Mouse (Mus musculus) embryonic fibroblast, embryonic 13.5 days (primary cell): Measurements from ENCODE around the gene Cemip. TPM values are rescaled to one million over a fixed set of nuclear protein-coding genes. Genes with fewer than 3 reads are reported as not detected.

ENCODE experiments used
- H3K27ac ChIP-seq: 2 replicates; pipeline ENCODE4 v1.5.1; 2012; ENCODE audit warnings: low read length, control low read depth, inconsistent platforms; ENCODE audit not compliant: insufficient read depth
- H3K4me1 ChIP-seq: 2 replicates; pipeline ENCODE4 v1.6.1; 2011; ENCODE audit warnings: low read length; ENCODE audit not compliant: control insufficient read depth, insufficient read depth
- H3K4me3 ChIP-seq: 2 replicates; pipeline ENCODE4 v1.5.1; 2011; ENCODE audit warnings: mild to moderate bottlenecking, control low read depth, low read length; ENCODE audit not compliant: insufficient read depth
- CTCF ChIP-seq: IDR thresholded peaks from 2 replicates; pipeline ENCODE4 v1.5.1; 2011; ENCODE audit warnings: mild to moderate bottlenecking, control low read depth, low read length, moderate library complexity, borderline replicate concordance; ENCODE audit not compliant: insufficient read depth
- POLR2A ChIP-seq: IDR thresholded peaks from 2 replicates; pipeline ENCODE4 v1.6.1; 2011; ENCODE audit warnings: low read depth, mild to moderate bottlenecking, control low read depth, low read length, moderate library complexity
- polyA plus RNA-seq: library from polyadenylated mRNA; stranded (reverse); fragments of >200 nt; gene quantifications from 2 replicates; pipeline ENCODE4 v1.2.4, GENCODE M21; 2011; ENCODE audit warnings: low read depth; ENCODE audit not compliant: missing spikeins, insufficient read length

Gene Cemip
- polyA plus RNA-seq, 1 experiment, result 73.5 TPM

GRCm38 (mm10) chr7:84015050-84015449 is 71.3 kb downstream of the Cemip start:
- Histone ChIP-seq H3K27ac (no peak overlapping the region), H3K4me3 (no peak overlapping the region), H3K4me1 (no peaks in the 10 kb centered on the region)
- TF ChIP-seq CTCF (no peak), POLR2A (no peak)

GRCm38 (mm10) chr7:84013656-84014055 is 72.6 kb downstream of the Cemip start:
- no peak for TF ChIP-seq POLR2A
- no peak for TF ChIP-seq CTCF
- no peak overlapping the region for H3K27ac ChIP-seq
- H3K4me1 ChIP-seq, result no peaks in the 10 kb centered on the region
- no peak overlapping the region for H3K4me3 ChIP-seq

GRCm38 (mm10) chr7:84004357-84004756 is 81.9 kb downstream of the Cemip start:
- H3K4me1 ChIP-seq, result no peaks in the 10 kb centered on the region
- H3K4me3 ChIP-seq, result no peak overlapping the region
- H3K27ac ChIP-seq, result no peak overlapping the region
- no peak for TF ChIP-seq POLR2A
- no peak for TF ChIP-seq CTCF

- no peak overlapping the region for H3K4me3 ChIP-seq
- no peaks in the 10 kb centered on the region for H3K4me1 ChIP-seq
- H3K27ac ChIP-seq, result no peak overlapping the region
- no peak for TF ChIP-seq CTCF
Observed at GRCm38 (mm10) chr7:84001516-84001915, 84.8 kb downstream of the Cemip start.

- TF ChIP-seq CTCF (no peak), POLR2A (no peak)
- Histone ChIP-seq H3K4me1 (no peaks in the 10 kb centered on the region), H3K27ac (no peak overlapping the region), H3K4me3 (no peak overlapping the region)
Observed at GRCm38 (mm10) chr7:84000671-84001070, 85.6 kb downstream of the Cemip start.

- TF ChIP-seq CTCF (no peak), POLR2A (no peak)
- no peaks in the 10 kb centered on the region for H3K4me1 ChIP-seq
- no peak overlapping the region for H3K27ac ChIP-seq
- no peak overlapping the region for H3K4me3 ChIP-seq
Observed at GRCm38 (mm10) chr7:83999647-84000046, 86.7 kb downstream of the Cemip start.

- H3K4me3 ChIP-seq, result no peak overlapping the region
- no peak overlapping the region for H3K27ac ChIP-seq
- H3K4me1 ChIP-seq, result no peaks in the 10 kb centered on the region
- TF ChIP-seq POLR2A (no peak), CTCF (no peak)
Observed at GRCm38 (mm10) chr7:83994348-83994747, 92.0 kb downstream of the Cemip start.

GRCm38 (mm10) chr7:83989294-83989693 is 97.0 kb downstream of the Cemip start:
- H3K27ac ChIP-seq, result no peak overlapping the region
- no peak overlapping the region for H3K4me3 ChIP-seq
- H3K4me1 ChIP-seq, result no peaks in the 10 kb centered on the region
- no peak for TF ChIP-seq POLR2A
- TF ChIP-seq CTCF, result no peak

- no peak for TF ChIP-seq CTCF
- Histone ChIP-seq H3K4me1 (no peaks in the 10 kb centered on the region), H3K4me3 (no peak overlapping the region), H3K27ac (no peak overlapping the region)
Observed at GRCm38 (mm10) chr7:83985751-83986150, 100.6 kb downstream of the Cemip start.

GRCm38 (mm10) chr7:83982566-83982965 is 103.7 kb downstream of the Cemip start:
- no peaks in the 10 kb centered on the region for H3K4me1 ChIP-seq
- H3K27ac ChIP-seq, result no peak overlapping the region
- H3K4me3 ChIP-seq, result no peak overlapping the region
- TF ChIP-seq POLR2A, result no peak
- no peak for TF ChIP-seq CTCF

- Histone ChIP-seq H3K4me3 (no peak overlapping the region), H3K27ac (no peak overlapping the region), H3K4me1 (no peaks in the 10 kb centered on the region)
- TF ChIP-seq CTCF, result no peak
Observed at GRCm38 (mm10) chr7:83978945-83979536, 107.3 kb downstream of the Cemip start.

- Histone ChIP-seq H3K27ac (no peak overlapping the region), H3K4me1 (no peaks in the 10 kb centered on the region)
- TF ChIP-seq CTCF (no peak), POLR2A (no peak)
Observed at GRCm38 (mm10) chr7:83978410-83978809, 107.9 kb downstream of the Cemip start.

More at GRCm38 (mm10) chr7:83978410-83978809, 107.9 kb downstream of the Cemip start:
- no peak overlapping the region for H3K4me3 ChIP-seq
